Mouse (Mus musculus) embryo, embryonic 11 days (tissue): Measurements from ENCODE around the gene Lcmt1.

Experiments used
- DNase-seq: peaks from one replicate; pipeline ENCODE4 v3.0.0-alpha.2; 2015

Lcmt1 gene

DNA sequence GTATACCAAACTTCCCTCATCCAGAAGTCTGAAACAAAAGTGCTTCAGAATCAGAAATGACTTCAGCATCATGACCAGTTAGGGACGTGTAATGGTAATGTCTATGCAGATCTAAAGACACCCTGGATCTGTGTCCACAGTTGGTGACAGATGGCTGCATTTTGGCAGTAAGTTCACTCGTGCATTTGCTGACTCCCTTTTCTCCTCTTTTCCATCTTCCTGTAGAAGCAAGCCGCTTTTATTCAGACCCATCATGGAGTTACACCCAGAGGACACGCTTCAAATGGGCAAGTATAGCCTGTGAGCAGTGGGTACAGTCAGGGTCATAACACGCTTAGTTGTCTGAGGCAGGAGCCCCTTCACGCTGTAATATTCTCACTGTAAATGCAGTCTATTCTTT lies 34.6 kb downstream of the Lcmt1 start:
- DNase-seq = no peak

DNA sequence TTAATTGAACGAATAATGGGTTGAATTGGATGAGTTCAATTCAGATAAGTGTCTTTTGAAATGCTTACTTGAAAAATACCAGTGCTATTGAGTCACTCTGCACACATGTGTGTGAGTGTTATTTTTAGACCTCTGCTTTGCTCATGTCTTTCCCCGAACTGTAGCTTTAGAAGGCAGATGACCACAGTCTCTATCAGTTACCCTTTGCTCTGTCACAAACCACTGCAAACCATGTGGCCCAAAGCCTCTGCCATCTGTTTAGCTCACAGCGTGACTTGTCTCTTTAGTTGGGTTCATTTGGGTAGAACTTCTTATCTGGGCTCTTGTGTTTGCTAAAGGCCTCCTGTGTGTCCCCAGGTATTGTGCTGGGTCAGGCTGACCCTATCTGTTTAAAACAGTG lies 36.0 kb downstream of the Lcmt1 start:
- DNase-seq = no peak

DNA sequence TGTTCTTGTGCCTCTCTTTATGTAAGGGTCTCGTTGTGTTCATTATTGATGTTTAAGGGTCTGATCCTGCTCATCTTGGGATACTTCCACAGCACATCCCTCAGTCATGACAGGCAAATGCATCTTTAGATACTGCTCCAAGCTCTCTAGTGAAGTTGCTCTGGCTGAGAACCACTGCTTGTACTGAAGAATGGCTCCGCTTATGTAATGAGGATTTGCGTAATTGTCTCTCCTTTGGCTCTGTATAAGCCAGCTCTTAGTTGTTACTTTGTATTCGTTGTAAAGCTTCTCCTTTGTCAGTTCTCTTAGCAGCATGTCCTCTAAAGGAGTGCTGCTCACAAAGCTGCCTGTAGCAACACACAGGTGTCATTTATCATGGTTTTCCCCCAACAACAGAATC lies 37.4 kb downstream of the Lcmt1 start:
- DNase-seq = no peak

DNA sequence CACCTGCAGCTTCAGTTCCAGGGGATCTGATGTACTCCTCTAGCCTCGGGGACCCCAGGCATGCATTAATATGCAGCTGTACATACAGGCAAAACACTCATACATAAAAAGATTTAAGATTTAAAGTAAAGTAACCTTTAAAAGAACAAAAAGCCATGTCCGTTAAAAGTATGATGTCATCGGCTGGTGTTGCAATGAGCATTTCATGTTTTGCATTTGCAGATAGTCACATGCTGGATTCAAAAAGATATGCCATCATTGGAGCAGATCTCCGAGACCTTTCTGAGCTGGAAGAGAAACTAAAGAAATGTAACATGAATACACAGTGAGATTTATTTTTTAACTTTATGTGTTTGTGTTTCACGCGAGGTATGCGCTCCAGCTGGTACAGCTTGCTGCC lies 40.9 kb downstream of the Lcmt1 start:
- no peak for DNase-seq

DNA sequence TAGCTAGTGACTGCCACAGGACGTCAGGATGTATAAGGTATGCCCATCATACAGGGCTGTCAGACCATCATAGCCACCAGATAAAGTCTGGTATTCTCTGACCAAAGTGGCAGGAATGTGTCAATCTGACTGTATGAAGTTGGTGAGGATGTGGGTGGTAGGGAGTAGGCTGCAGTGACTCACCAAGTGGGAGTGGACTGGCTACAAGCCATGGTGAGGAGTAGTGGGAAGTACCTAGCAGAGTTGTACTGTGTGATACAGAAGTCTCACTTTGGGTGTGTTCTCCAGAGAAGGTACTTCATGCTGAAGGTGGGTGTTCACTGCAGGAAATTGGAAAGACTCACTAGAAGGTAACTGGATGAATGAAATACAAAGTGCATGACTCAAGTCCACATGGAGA lies 41.5 kb downstream of the Lcmt1 start:
- no peak for DNase-seq

DNA sequence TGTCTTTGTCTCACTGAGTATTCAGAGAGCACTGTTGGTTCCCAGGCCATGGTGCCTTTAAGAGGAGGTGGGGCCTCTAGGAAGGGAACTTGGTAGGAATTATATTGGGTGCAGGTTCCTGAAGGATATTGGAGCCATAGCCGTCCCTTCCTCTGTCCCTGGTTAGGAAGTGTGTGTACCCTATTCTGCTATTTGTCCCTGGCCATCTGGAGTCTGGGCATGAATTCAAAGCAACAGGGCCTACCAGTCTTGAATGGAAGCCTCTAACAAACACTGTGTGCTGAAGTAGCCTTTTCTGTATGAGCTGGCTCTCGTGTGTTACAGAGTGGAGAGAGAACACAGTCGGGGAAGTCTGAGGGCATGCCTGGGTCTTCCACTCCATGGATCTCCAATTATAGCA lies 42.6 kb downstream of the Lcmt1 start:
- no peak for DNase-seq

DNA sequence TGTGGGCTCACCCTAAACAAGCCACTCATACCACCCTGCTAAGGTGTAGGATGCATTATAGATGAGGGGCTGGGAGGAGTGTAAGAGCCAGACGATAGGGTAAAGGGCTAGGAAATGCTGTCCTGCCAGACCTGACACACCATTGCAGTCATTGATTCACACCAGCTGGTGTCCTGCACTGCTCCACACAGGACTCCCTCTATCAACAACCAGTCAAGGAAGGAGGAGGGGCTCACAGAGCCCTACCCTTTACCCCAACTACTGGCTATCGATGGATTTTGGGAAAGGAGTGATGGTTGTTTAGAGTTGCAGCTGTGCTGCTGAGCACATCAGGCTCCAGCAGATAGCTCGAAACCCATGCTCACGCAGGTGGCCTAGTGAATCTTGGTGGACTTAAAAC lies 47.2 kb downstream of the Lcmt1 start:
- DNase-seq = no peak

DNA sequence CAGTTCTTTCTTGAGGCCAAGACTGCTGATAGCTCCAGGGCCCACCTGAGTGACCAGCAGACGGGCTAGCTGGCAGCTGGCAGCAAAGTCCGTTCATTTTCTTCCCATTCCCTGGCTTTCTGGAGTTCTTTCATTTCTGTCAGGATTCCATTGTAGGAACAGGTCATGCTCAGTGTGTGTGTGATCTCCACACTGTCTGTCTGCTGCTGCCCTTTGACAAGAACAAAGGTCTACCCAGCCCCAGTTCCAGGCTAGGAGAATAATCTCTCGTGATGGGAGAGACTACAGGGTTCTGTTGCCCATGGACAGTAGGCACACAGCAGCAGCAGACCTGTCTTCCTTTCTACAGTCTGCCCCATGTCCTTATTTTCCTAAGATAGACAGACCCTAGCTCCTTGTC lies 48.1 kb downstream of the Lcmt1 start:
- no peak for DNase-seq

DNA sequence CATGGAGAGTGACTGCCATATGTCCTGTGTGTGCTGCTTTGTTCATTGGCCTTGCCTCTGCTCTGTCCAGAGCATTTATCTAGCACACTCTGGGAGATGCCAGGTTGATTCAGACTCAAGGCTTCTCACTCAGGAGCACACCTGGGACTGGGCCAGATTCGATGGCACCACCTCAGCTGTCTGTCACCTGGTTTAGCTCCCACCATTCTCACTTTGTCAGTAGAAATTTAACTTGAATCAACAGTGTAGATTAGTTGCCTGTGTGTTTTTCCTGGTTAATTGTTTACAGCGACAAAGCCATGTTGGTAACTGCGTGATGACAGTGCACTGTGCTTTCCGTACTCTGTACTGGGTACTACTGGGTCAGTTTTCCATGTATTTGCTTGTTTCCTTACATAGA lies 50.4 kb downstream of the Lcmt1 start:
- DNase-seq = no peak

DNA sequence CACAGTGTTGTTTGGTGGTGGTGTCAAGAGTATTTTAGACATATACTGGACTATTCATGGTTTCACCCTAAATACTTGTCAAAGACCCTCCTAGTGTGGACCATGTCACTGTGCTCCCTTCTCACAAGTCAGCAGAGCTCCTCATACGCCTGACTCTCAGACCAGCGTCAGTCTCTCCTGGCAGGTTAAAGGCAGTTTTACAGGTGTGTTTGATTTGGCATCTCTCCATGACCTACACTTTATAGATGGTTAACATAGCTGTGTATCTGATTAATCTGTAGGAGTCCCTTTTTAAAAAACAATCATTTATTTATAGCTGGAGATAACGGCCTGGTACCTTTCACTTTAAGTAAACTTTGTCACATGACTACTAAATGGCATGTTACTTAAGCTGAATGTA lies 52.4 kb downstream of the Lcmt1 start:
- DNase-seq = no peak

DNA sequence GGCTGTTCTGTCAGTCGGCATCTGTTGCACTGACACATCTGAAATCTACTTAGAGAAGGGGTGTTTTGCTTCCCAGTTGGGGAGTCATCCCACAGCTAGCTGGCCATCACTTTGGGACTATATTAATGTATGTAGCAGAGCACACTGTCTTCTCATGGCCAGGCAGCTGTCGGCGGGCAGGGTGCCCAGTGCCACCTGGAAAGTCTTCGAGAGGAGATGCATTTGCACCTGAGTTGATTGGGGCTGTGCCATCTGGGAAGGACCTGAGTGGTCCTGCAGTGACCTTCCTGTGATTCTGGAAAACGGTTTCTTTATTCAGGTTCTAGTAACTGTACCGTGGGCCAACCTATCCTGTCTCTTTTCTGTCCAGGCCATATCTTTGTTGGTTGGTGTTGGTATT lies 54.7 kb downstream of the Lcmt1 start:
- DNase-seq = no peak

DNA sequence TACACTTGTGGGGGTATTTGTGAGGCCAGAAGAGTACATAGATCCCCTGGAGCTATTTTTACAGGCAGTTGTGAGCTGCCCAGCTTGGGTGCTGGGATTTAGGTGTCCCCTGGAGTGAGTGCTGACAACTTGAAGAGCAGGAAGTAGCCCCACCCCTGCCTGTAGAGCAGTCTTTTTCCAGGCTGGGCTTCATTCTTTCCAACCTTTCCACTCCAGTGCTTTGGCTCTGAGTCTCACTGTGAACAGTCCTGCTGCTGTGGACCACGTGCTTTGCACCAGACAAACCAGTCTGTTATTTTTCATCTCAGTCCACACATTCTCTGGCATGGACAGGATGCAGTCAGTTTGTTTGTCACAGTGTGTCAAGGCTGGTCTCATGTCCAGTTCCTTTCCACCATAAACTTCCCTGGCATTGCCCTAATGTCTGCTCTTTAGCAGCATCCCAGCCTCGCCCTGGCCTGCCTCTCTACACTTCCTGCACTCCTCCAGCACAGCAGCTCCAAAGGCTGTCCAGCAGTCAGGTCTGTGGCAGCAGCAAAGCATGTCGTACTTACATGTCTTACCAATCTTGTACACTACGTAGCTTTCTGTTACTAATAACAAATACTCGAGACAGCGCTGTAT lies 55.7 kb downstream of the Lcmt1 start:
- no peak for DNase-seq

DNA sequence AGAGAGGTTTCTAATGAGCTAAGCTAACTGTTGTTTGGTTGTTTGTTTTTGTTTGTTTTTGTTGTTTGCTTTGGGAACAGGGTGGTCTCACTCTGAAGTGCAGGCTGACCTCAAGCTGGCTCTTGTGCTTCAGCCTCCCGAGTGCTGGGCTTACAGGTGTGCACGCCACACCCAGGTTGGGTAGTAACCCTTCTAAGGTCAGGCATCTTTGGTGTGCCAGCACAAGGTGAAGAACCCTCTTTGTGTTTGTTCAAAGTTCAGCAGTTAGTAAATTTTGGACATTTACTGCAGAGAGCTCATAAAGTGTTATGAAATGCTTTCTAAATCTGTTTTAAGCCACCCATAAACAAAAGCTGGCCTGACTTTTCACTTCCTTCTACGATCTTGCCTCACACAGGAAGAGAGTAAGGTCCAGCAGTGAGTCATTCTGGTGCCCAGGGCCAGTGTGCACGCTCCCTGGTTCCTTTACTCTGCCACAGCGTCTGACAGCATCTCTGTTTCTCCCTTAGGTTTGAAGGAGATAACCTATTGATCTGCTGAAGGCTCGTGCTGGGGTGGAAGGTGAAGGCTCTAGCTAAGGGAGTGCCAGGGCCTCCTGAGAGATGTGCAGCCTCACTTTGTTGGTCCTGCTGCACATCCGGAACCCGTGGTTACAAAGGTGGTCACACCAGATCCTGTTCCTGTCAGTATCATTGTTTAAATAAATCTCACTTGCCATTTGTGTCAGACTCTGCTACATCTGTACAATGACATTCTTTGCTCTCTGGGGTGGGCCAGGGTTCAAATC lies 60.2 kb downstream of the Lcmt1 start:
- no peak for DNase-seq

DNA sequence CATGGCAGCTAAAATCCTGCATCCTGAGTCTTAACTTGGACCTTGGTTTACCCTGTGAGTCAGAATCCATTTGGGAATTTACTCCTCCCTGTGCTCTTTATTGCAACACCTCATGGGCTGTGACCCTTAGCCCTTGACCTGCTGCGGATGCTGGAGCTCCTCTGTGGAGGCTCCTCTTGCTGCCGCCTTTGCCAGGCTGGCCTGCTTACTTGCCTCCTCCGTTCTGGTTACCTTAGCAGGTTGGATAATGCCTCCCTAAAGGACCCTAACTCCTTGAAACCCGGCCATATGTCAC lies 60.8 kb downstream of the Lcmt1 start:
- no peak for DNase-seq

DNA sequence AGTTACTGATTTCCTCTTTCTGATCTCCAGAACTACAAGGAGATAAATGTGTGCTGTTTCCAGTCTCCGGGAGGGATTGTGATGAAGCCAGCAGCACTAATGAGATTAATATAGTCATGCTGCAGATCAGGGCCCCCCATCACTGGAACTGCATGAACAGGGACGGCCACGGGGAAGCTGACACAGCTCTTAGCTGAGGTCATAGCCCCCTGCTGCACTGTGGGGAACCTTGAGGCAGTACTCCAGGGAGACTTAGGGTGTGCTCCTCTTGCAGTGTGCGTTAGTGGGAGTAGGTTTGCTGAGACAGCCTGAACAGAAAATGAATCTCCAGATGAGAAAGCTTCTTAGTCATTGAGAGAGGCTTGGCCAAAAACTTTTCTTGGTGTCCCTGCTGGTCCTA lies 61.6 kb downstream of the Lcmt1 start:
- no peak for DNase-seq

DNA sequence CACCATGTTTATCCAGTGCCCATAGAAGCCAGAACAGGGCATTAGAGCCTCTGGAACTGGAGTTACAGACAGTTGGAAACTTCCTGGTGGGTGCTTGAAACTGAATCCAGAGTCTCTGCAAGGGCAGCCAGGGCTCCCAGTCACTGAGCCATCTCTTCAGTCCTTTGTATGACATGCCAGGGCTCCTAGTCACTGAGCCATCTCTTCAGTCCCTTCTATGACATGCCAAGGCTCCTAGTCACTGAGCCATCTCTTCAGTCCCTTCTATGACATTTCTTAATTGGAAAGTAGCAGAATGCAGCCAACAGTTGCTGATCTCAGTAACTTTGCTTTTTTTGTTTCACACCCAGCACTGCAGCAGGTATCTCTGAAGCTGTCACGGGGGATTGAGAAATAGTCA lies 72.5 kb downstream of the Lcmt1 start:
- no peak for DNase-seq

DNA sequence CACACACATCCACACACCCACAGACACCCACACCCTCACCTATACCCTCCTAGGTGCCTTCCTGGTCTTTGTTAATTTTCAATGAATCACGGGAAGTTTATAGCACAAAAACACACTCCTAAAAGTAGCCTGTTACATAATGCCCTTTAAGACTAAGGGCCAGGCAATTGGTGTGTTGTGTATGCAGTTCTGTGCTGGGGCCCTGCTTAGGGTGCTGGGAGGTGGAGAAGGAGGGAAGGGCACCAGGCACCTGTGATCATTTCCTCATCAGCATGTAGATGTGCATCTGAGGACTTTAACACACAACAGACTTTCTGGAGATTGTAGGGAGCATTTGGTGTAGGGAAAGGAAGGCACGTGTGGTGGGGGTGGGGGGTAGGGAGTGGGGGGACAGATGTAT lies 79.2 kb downstream of the Lcmt1 start:
- no peak for DNase-seq

DNA sequence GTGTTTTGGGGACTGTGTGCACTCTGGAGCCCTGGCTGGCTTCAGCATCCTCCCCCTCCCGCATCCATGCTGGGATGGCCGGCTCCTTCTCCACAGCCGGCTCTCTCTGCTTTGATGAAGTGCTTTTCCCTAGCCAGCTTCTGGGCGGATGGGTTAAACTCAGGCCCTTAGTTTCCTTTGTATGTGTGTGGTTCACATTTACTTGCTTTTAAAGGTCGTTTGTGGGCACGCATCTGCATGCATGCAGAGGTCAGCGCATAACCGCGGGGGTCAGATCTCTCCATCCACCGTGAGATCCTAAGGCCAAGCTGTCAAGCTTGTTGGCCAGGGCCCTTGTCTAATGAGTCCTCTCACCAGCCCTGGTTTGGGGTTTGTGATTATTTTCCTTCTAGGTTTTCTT lies 80.1 kb downstream of the Lcmt1 start:
- no peak for DNase-seq

DNA sequence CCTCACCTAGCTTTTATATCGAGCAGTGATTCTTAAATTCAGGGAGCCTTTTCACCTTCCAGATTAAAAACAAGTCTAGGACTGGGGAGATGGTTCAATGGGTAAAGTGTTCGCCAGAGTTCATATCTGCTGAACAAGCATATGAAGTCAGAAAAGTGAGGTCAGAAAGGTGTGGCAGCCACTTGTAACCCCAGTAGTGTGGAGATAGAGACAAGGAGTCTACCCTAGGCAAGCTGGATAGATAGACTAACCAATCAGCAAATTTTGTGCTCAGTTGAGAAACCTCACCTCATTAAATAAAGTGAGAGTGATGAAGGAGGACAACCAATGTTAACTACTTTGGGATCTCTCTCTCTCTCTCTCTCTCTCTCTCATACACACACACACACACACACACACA lies 80.9 kb downstream of the Lcmt1 start:
- DNase-seq = no peak

DNA sequence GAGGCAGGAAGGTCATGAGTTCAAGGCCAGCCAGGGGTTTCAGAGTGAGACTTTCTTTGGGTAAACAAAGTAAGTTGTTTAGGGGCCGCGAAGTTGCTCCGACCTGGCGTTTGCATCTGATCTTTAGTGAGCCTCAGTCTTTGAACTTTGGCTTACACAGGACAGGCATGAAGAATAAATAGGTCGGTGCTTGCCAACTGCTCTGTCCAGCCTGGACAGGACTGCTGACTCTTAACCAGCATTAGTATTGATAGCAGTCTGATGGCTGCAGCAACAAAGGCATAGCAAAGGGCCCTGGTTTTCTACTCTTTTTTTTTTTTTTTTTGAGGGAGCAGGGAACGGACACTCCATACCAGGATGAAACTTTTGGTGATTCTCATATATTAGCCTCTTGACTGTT lies 83.0 kb downstream of the Lcmt1 start:
- no peak for DNase-seq

DNA sequence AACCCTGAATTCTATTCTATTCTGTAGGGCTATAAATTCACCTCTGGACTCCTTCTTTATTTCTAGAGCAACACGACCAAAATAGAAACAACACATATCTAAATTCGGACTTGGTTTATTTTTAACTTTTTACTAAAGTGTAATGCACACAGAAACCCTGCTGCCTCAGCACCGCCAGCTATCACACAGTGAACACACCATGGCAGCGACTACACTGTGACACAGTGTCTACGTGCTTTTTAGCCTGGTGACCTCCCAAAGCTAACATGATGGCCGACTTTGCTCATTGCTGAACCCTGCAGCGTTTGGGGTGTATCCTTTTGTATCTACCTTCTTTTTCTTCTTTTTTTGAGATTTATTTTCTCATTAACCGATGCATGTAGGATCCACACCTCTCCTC lies 83.5 kb downstream of the Lcmt1 start:
- DNase-seq = no peak

DNA sequence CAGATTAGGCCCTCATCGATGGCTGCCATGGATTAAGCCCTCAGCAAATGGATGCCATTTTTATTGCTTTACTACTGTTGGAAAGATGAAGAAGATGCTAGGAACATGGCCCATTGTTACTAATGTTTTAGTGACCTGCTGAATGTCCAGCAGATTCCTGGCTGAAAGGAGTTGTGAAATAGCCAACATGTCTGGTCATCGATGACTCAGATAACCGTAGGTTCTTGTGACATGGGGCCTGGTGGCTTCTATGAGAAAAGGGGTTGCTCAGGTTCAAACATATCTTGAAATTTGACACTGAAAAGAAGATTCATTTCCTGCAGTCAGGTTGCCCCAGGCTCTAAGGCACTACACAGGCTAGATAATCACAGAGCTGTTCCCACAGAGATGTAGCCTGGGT lies 85.5 kb downstream of the Lcmt1 start:
- DNase-seq = no peak

DNA sequence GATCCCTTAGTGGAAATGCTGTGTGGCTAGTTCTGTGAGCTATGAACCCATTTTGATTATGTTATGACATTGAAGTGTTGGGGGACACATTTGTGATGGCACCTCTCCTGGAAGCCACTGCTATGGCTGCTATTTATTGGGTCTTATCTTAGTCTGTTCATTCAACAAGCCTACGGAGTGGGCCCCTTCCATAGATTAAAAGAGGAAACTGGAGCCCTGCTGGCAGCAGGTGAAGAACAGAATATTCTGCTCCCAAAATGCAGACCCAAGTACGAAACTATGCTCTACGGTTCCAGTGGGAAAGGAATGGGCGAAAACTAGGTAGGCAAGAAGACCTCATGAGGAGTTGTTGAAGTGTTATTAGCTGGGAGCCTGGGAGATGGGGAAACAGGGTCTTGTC lies 88.7 kb downstream of the Lcmt1 start:
- DNase-seq = no peak

DNA sequence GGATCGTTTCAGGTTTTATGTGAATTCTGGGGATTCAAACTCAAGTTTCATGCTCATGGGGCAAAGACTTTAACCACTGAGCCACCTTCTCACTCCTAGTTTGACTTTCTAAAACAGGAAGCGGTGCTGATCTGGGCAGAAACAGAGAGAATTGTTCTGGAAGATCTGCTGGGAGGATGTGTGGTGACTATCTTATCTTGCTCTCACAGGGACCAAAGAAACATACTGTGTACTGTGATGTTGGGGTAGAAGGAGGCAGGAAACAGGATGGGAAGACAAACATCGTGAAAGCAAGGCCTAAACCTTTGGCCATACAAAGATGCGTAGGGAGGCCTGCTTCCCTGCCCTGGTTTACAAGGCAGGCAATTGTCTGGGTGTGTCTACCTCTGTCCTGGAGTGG lies 89.7 kb downstream of the Lcmt1 start:
- no peak for DNase-seq

DNA sequence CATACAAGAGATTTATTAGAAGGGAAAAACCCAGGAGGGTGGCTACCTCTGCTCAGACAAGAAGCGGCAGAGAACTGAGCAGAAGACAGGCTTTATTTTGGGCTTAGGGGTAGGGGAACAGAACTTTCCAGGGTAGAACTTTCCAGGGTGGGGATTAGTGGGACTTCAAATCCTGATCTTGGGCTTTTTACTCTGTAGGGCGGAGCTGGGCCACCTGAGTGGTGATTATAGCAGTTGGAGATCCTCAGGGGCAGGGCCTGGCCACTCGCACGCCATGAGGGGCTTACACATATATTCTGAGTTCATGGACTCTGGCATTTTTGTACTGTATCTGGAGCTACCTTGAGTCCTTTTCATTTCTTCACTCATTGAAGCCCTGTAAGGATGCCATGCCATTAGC lies 91.7 kb downstream of the Lcmt1 start:
- DNase-seq = no peak
